Mouse (Mus musculus): ENCODE measurements around the gene Atp2a2. TPM values are rescaled to one million over a fixed set of nuclear protein-coding genes. Genes with fewer than 3 reads are reported as not detected.

The Atp2a2 gene
- total and polyA plus RNA-seq, 3 experiments: 61.6 to 158 (median 80.9) TPM

DNA sequence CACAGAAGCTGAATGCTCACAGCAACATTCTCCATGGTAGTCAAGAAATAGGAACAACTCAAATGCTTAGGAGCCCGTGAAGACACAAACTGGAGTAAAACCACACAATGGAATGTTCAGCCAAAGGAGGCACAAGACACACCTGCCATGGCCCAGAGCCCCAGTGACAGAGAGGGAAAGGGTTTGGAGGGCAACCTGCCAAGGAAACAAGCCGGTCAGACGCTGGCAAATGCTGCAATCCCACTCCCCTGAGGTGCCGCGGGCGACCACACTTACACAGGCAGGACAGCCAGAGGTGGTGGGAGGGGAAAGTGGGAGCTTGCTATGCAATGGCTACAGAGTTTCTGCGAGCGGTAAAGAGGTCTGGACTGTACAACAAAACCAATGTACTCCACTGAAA lies 31.9 kb upstream of the Atp2a2 start:
- dilution Hi-C loops (cut with MboI; ENCODE audit: extremely low pct_ligation_motif_present, extremely low pct_unique_long_range_greater_than_20kb, low sequenced_read_pairs) (no loop called here), in situ Hi-C loops (cut with MboI; ENCODE audit: low pct_ligation_motif_present, low pct_unique_long_range_greater_than_20kb, low sequenced_read_pairs) (no loop called here)
- no peak for TF ChIP-seq RCOR1 (conservative IDR thresholded peaks at IDR 0.05; ENCODE audit: low read depth, low read length)
- no peak for TF ChIP-seq USF2 (conservative IDR thresholded peaks at IDR 0.05; ENCODE audit: low read depth, low read length)
- no peak for TF ChIP-seq TCF12 (IDR thresholded peaks at IDR 0.05; ENCODE audit: low read depth, low read length)
- no peak for TF ChIP-seq JUND (conservative IDR thresholded peaks at IDR 0.05; ENCODE audit: low read depth, low read length)
- no peak for TF ChIP-seq E2F4 (IDR thresholded peaks at IDR 0.05; ENCODE audit: insufficient replicate concordance, low read depth, low read length)
- TF ChIP-seq HCFC1 (IDR thresholded peaks at IDR 0.05; ENCODE audit: low read depth, low read length): no peak
- TF ChIP-seq CHD2 (IDR thresholded peaks at IDR 0.05; ENCODE audit: low read length): no peak
- no peak for TF ChIP-seq GABPA (IDR thresholded peaks at IDR 0.05; ENCODE audit: insufficient replicate concordance, low read depth, low read length)
- no peaks in the 10 kb centered on the region for H3K79me2 ChIP-seq (replicated peaks; ENCODE audit: control insufficient read depth, extremely low read depth, insufficient read depth, poor library complexity, severe bottlenecking)
- peaks cover 4% of the 10 kb centered on the region for H3K9me3 ChIP-seq (replicated peaks; ENCODE audit: low read length)
- H3K9ac ChIP-seq (ENCODE audit: insufficient read depth, low read depth): no peak overlapping the region
- H3K27me3 ChIP-seq (replicated peaks): no peaks in the 10 kb centered on the region
- no peaks in the 10 kb centered on the region for H3K4me1 ChIP-seq (ENCODE audit: control insufficient read depth in 1 of 2, insufficient read depth in 2 of 2)
- no peaks in the 10 kb centered on the region for H3K36me3 ChIP-seq (replicated peaks in 1 of 2; ENCODE audit: control insufficient read depth in 1 of 2, insufficient read depth in 1 of 2, low read length in 1 of 2)
- H3K4me2 ChIP-seq (ENCODE audit: insufficient read depth, low read depth, poor library complexity, severe bottlenecking): no peak overlapping the region
- DNase-seq (ENCODE audit: extremely low read depth): no peak
- H3K4me3 ChIP-seq (replicated peaks in 1 of 3; ENCODE audit: low read depth in 2 of 3, low read length in 2 of 3, poor library complexity in 1 of 3): no peak overlapping the region
- no peak overlapping the region for H3K27ac ChIP-seq (ENCODE audit: insufficient read depth, low read depth)

- TF ChIP-seq ZMIZ1 (IDR thresholded peaks at IDR 0.05; ENCODE audit: low read depth, low read length): no peak
- TF ChIP-seq IRF4 (IDR thresholded peaks at IDR 0.05; ENCODE audit: low read depth, low read length): no peak
- TF ChIP-seq MAFK (IDR thresholded peaks at IDR 0.05; ENCODE audit: insufficient replicate concordance, low read length): no peak
- no peak for TF ChIP-seq PAX5 (IDR thresholded peaks at IDR 0.05; ENCODE audit: low read length)
- TF ChIP-seq MAX (IDR thresholded peaks at IDR 0.05; ENCODE audit: low read length): no peak
- no peak for TF ChIP-seq JUND (conservative IDR thresholded peaks at IDR 0.05; ENCODE audit: low read depth, low read length)
- TF ChIP-seq E2F4 (IDR thresholded peaks at IDR 0.05; ENCODE audit: insufficient replicate concordance, low read depth, low read length): no peak
- no peak for TF ChIP-seq NRF1 (IDR thresholded peaks at IDR 0.05; ENCODE audit: low read depth, low read length)
- no peak for TF ChIP-seq USF1 (IDR thresholded peaks at IDR 0.05; ENCODE audit: low read depth, low read length)
- no peak for TF ChIP-seq RCOR1 (conservative IDR thresholded peaks at IDR 0.05; ENCODE audit: low read depth, low read length)
- TF ChIP-seq NELFE (IDR thresholded peaks at IDR 0.05; ENCODE audit: low read depth, low read length): no peak
- TF ChIP-seq UBTF (IDR thresholded peaks at IDR 0.05; ENCODE audit: low read depth, low read length): no peak
- TF ChIP-seq TBP (conservative IDR thresholded peaks at IDR 0.05; ENCODE audit: low read depth, low read length): no peak
- no peak for TF ChIP-seq TCF12 (IDR thresholded peaks at IDR 0.05; ENCODE audit: low read depth, low read length)
- no peak for TF ChIP-seq CHD1 (IDR thresholded peaks at IDR 0.05; ENCODE audit: low read depth, low read length)
- no peak for TF ChIP-seq ZKSCAN1 (IDR thresholded peaks at IDR 0.05; ENCODE audit: borderline replicate concordance, low read depth, low read length)
- TF ChIP-seq CTCF (conservative IDR thresholded peaks at IDR 0.05 in 1 of 2, IDR thresholded peaks at IDR 0.05 in 1 of 2; ENCODE audit: low read depth in 2 of 2, low read length in 2 of 2): no peak
- no peak for TF ChIP-seq POLR2A (IDR thresholded peaks at IDR 0.05; ENCODE audit: low read depth, low read length)
- no peak for TF ChIP-seq GABPA (IDR thresholded peaks at IDR 0.05; ENCODE audit: insufficient replicate concordance, low read depth, low read length)
- Histone ChIP-seq H3K4me1 (ENCODE audit: control insufficient read depth in 1 of 2, insufficient read depth in 2 of 2) (no peaks in the 10 kb centered on the region), H3K27me3 (replicated peaks) (peaks cover 8% of the 10 kb centered on the region), H3K4me2 (ENCODE audit: insufficient read depth, low read depth, poor library complexity, severe bottlenecking) (no peak overlapping the region), H3K9me3 (replicated peaks; ENCODE audit: low read length) (peaks cover 4% of the 10 kb centered on the region), H3K27ac (ENCODE audit: insufficient read depth, low read depth) (no peak overlapping the region), H3K9ac (ENCODE audit: insufficient read depth, low read depth) (no peak overlapping the region), H3K79me2 (replicated peaks; ENCODE audit: control insufficient read depth, extremely low read depth, insufficient read depth, poor library complexity, severe bottlenecking) (no peaks in the 10 kb centered on the region), H3K36me3 (replicated peaks in 1 of 2; ENCODE audit: control insufficient read depth in 1 of 2, insufficient read depth in 1 of 2, low read length in 1 of 2) (no peaks in the 10 kb centered on the region), H3K4me3 (replicated peaks in 1 of 3; ENCODE audit: low read depth in 2 of 3, low read length in 2 of 3, poor library complexity in 1 of 3) (no peak overlapping the region)
- dilution Hi-C loops (cut with MboI; ENCODE audit: extremely low pct_ligation_motif_present, extremely low pct_unique_long_range_greater_than_20kb, low sequenced_read_pairs) (no loop called here), in situ Hi-C loops (cut with MboI; ENCODE audit: low pct_ligation_motif_present, low pct_unique_long_range_greater_than_20kb, low sequenced_read_pairs) (no loop called here)
- no peak for DNase-seq (ENCODE audit: extremely low read depth)
These were observed 28.0 kb upstream of the Atp2a2 start for GRCm38 (mm10) chr5:122529913-122530604.

All from CH12.LX (cell line).